Mouse (Mus musculus): Measurements from ENCODE around the gene Ccr3.
A peak's percentile ranks its signal among the peaks of the same experiment; 100 is the strongest.
"Not testable (repeated sequence)": the region's sequence is repeated elsewhere in the genome, so short reads cannot be mapped to it uniquely, and the experiment has no call there.

Gene Ccr3

GRCm38 (mm10) chr9:124021672-124022071 lies at the start of gene Ccr3:
Ccr3 (plus strand) TSS chr9:124021972.
- no peak for DNase-seq (ENCODE audit: low spot score)

- DNase-seq (ENCODE audit: low spot score) = no peak
Observed at GRCm38 (mm10) chr9:123975630-123976029, 46.1 kb upstream of the Ccr3 start.

GRCm38 (mm10) chr9:123976876-123977663 lies 44.7 kb upstream of the Ccr3 start:
- DNase-seq (ENCODE audit: low spot score) = no peak

- no peak for DNase-seq (ENCODE audit: low spot score)
Observed at GRCm38 (mm10) chr9:123978308-123978707, 43.5 kb upstream of the Ccr3 start, which contains the start of gene Ccr1l1. Ccr1l1 (minus strand) TSS chr9:123978408.

DNA sequence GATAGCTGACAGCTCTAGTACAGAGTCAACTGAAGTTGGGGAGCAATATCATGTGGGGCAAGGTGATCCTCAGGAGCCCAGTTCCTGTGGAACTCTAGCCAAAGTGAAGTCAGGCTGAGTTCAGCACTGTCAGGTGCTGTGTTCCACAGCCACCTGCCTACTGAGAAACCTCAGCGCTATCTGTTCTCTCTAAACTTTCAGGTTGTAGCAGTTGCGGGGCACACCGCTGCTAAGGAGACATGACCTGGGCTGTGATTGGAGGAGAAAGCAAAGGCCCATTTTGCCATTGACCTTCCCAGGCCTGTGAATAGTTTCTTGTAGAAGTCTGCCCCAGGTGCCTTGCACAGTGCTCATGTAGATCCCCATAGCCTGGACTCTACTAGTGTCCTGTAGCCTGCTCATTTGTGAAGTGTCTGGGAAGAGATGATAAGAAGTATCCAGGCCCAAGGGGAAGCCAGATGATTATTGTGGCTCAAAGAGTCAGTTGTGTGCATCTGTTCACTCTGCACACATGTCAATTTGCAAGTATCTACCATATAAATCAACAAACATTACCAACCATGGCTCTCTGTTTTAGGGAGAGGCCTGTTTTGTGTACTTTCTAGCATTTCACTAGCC lies 40.8 kb upstream of the Ccr3 start:
- not testable (repeated sequence) for DNase-seq (ENCODE audit: low spot score)

- no peak for DNase-seq (ENCODE audit: low spot score)
Observed at GRCm38 (mm10) chr9:123981909-123982308, 39.9 kb upstream of the Ccr3 start.

DNA sequence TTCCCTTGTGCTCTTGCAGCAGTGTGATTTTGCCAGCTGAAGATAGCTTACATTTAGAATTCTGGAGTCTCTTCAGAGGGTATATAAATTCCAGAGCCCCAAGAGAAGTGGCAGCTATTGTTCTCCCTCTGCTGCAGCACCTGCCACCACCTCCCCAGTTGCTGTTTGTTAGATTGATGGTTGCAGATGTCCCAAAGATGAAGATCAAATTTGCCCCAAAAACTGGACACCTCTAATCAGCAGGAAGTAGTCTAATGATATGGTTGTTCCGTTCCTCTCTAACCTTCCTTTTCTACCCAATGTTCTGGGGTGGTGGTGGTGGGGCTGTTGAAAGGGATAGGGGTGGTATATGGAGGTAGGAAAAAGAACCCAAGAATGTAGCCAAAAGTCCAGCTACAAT lies 39.1 kb upstream of the Ccr3 start:
- DNase-seq (ENCODE audit: low spot score) = no peak

GRCm38 (mm10) chr9:123984943-123985342 lies 36.8 kb upstream of the Ccr3 start:
- no peak for DNase-seq (ENCODE audit: low spot score)

DNA sequence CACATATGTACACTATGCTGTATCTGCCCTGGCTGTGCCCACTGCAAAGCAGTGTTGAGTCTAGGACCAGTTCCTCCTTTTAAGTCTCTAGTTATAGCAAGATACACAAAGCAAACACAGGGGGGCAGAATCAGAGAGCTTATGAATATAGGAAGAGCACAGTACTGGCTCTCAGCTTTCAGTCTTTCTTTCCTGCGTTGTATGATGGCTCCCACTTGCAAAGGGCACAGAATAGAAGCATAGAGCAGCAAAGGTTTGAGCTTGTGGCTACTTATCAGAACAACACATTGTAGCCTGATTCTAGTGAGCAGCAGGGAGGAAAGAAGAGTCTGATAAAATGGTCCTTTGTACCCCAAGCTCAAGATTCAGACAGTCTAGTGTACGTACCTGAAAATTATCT lies 35.6 kb upstream of the Ccr3 start:
- DNase-seq (ENCODE audit: low spot score) = peak; percentile 56

- DNase-seq (ENCODE audit: low spot score) = peak; percentile 37
Observed at GRCm38 (mm10) chr9:123989671-123990070, 32.1 kb upstream of the Ccr3 start.

- DNase-seq (ENCODE audit: low spot score) = no peak
Observed at GRCm38 (mm10) chr9:123991312-123991906, 30.4 kb upstream of the Ccr3 start.

DNA sequence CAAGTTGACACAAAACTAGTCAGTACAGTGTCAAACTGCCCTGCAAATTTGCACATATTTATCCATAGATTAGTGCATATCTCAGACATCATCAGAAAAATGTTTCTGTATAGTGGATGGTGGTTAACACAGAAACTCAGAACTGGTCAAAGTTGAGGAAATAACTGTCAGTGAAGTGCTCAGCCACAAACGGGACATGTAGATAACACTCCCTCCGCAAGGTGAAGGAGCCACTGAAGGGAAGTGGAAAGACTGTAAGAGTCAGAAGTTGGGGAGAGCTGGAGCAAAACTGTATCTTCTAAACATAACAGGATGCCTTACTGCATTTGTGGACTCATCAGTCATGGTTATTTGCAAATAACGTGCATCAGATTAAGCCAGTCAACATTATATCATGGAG lies 24.1 kb upstream of the Ccr3 start:
- no peak for DNase-seq (ENCODE audit: low spot score)

DNA sequence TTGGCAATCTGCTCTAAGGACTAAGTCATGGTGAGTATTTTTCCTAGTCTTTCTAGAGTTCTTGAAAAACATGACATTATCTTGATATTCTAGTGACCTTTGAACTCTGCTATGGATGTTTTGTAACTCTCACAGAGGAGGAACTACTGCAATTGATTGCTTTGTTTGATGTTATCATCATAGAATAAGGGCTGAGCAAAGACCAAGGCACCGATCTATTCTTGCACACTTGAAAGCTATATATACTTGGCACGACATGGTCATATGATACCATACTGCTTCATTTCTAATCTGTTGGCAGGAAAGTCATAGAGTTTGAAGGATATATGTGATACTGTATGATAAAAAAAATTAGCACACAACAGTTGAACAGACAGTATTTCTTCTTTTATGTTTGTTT lies 22.0 kb upstream of the Ccr3 start:
- no peak for DNase-seq (ENCODE audit: low spot score)

GRCm38 (mm10) chr9:124012691-124013090 lies 9.1 kb upstream of the Ccr3 start:
- no peak for DNase-seq (ENCODE audit: low spot score)

DNA sequence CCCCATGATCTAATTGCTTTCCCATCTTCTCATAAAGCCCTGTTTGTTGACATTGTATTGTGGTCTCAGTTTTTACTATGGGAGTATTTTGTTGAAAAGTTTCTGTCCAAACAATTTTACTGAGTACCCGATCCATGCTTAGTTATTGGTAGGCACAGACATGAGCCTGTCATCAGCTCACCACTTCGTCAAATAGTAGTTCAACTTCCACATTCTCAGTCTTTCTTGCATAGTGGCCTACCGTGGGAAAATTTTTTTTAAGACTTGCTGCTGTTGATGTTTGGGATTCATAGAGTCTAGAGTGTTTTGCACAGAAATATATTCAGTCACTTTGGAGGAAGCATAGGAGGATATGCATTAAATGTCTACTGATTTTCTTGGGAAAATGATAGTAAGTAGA lies 8.5 kb upstream of the Ccr3 start:
- DNase-seq (ENCODE audit: low spot score) = no peak

GRCm38 (mm10) chr9:124014985-124015652 lies 6.7 kb upstream of the Ccr3 start:
- DNase-seq (ENCODE audit: low spot score) = no peak

GRCm38 (mm10) chr9:124016048-124016447 lies 5.7 kb upstream of the Ccr3 start:
- no peak for DNase-seq (ENCODE audit: low spot score)

DNA sequence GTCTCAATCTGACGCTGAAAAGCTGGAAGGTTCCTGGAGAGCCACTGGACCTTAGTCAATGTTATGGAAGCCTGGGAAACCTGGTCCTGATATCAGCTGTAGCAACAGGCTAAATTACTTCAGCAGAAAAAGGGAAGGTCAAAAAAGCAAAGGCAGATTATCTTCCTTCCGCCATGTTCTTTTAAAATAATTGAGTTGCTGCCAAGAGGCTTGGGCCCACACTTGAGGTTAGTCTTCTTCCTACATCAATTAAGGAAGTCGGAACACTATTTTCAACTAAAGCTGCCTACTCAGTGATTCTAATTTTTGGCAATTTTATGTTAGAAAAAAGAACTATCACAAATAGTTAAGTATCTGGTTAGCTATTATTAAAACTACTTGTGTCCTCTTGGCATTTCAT lies 1.9 kb upstream of the Ccr3 start:
- DNase-seq (ENCODE audit: low spot score) = no peak

DNA sequence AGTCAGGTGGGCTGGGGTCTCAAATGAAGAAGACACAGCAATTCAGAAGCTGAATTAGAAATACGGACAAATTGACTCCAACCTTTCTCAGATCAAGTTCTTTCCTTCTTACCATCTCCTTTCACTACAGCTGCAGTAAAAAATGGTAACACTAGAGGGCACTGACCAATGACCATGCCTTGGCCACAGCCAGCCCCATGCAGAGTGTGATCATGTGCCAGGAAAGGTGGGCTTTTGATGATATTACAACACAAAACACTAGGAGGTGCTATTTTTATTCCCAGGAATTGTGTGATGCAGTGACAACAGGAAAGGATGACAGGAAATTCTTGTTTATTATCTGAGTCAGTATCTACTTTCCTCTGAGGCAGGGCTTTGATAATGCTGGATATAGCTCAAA lies 11.6 kb downstream of the Ccr3 start:
- no peak for DNase-seq (ENCODE audit: low spot score)

- no peak for DNase-seq (ENCODE audit: low spot score)
Observed at GRCm38 (mm10) chr9:124037707-124038106, 15.9 kb downstream of the Ccr3 start.

- DNase-seq (ENCODE audit: low spot score) = no peak
Observed at GRCm38 (mm10) chr9:124038158-124038582, 16.4 kb downstream of the Ccr3 start.

DNA sequence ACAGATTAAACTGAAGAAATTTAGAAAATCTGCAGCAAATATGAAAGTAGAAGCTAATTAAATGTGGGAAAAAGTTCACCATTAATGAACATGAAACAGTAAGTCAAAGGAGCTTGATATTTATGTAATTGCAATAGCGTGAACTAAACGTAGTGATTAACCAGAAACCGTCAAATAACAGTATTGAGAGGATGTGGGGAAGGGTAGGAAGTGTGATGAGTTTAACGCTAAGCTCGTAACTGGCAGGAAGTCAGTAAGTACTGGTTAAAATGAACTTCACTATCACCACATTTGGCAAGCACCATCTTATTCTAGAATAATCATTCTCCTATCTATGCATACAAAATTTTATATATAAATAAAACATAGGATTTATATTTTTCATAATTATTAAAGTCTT lies 17.2 kb downstream of the Ccr3 start:
- DNase-seq (ENCODE audit: low spot score) = peak; percentile 43

- DNase-seq (ENCODE audit: low spot score) = no peak
Observed at GRCm38 (mm10) chr9:124040932-124041331, 19.2 kb downstream of the Ccr3 start.
